21 mouse cellular contexts compared by ENCODE assay signal in the genomic region with DNA sequence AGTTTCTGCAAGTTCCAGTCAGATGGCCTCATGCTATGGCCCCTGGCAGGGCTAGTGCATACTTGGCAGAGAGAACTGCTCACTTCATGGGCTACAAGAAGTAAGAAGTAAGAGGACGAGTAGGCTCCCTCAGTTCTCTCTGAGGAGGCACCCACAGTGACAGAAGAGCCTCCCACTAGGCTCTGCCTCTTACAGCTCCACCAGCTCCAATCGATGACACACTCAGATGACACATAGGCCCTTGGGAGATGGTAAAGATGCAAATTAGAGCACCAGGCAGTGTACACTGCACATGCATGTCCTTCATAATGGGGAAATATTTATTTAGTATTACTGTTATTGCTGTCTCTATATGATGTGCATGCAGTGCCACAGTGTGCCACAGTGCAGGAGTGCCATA.
DNase-seq lines count a peak whose midpoint lies in the region; ATAC-seq lines count a peak whose summit lies in the region.
"Had no signal": no experiment of that assay in that cellular context is flagged by ENCODE, and none has a peak within 500 bp of the region (broad histone marks: within the 10 kb centered on the region; RNA-seq: fewer than 3 reads in every experiment).

No protein-coding gene starts in this region.

- no peak overlapping the region for H3K4me3 ChIP-seq in midbrain, embryonic 15.5 days
- no peak overlapping the region for H3K4me3 ChIP-seq in midbrain, embryonic 14.5 days (replicated peaks; ENCODE audit: low read depth, low read length)
- H3K4me3 ChIP-seq: embryonic facial prominence, embryonic 13.5 days; forebrain, embryonic 13.5 days; heart, embryonic 10.5 days; hindbrain, embryonic 12.5 days; intestine, embryonic 15.5 days had no signal

- DNase-seq in frontal cortex, adult 2 months (ENCODE audit: extremely low spot score in 1 of 2, low spot score in 1 of 2) = no peak
- peak; percentile 31 for DNase-seq in NIH3T3 (ENCODE audit: low read depth)
- no peak for DNase-seq in midbrain, embryonic 14.5 days
- DNase-seq in lung, postnatal 4 days = no peak
- DNase-seq: adrenal gland, postnatal 10 days; cerebellum, adult 18-20 months; cerebellum, adult 9-11 months; cerebellum, postnatal 36 days; gastrocnemius, postnatal 10 days; heart, adult 18-20 months; heart, postnatal 10 days; heart, postnatal 4 days had no signal

- ATAC-seq in frontal cortex, adult (ENCODE audit: low TSS enrichment) = peak; percentile 58
- ATAC-seq in megakaryocyte-erythroid progenitor cell, adult 5-6 weeks (replicated peaks; ENCODE audit: low FRiP score, low TSS enrichment, poor library complexity, severe bottlenecking) = 0 out of 2 replicates have a peak, but pooled peaks have one; percentile 35
- ATAC-seq in midbrain, embryonic 15.5 days (replicated peaks) = no peak
- ATAC-seq in midbrain, embryonic 14.5 days (ENCODE audit: low FRiP score, low TSS enrichment) = no peak
- ATAC-seq: forebrain, embryonic 13.5 days; intestine, embryonic 15.5 days had no signal

- no peak overlapping the region for H3K9ac ChIP-seq in midbrain, embryonic 15.5 days
- no peak overlapping the region for H3K9ac ChIP-seq in midbrain, embryonic 14.5 days (replicated peaks; ENCODE audit: low read length)
- H3K9ac ChIP-seq: embryonic facial prominence, embryonic 13.5 days; forebrain, embryonic 13.5 days; hindbrain, embryonic 12.5 days; intestine, embryonic 15.5 days had no signal

- WGBS in midbrain, embryonic 15.5 days = 79% methylated on average over 2 of the region's 2 CpGs
- WGBS in midbrain, embryonic 14.5 days = 73% methylated on average over 2 of the region's 2 CpGs

- peaks cover 21% of the 10 kb centered on the region for H3K4me1 ChIP-seq in midbrain, embryonic 15.5 days
- peaks cover 20% of the 10 kb centered on the region for H3K4me1 ChIP-seq in midbrain, embryonic 14.5 days (ENCODE audit: control insufficient read depth, insufficient read depth, low read length)

- no peaks in the 10 kb centered on the region for H3K9me3 ChIP-seq in midbrain, embryonic 15.5 days
- no peaks in the 10 kb centered on the region for H3K9me3 ChIP-seq in midbrain, embryonic 14.5 days (ENCODE audit: control insufficient read depth, low read length)
- H3K9me3 ChIP-seq: embryonic facial prominence, embryonic 13.5 days; forebrain, embryonic 13.5 days; G1E; heart, embryonic 10.5 days; hindbrain, embryonic 12.5 days; intestine, embryonic 15.5 days had no signal

- H3K27ac ChIP-seq in midbrain, embryonic 15.5 days = no peak overlapping the region
- H3K27ac ChIP-seq in midbrain, embryonic 14.5 days (replicated peaks; ENCODE audit: low read depth, low read length) = no peak overlapping the region
- H3K27ac ChIP-seq: embryonic facial prominence, embryonic 13.5 days; forebrain, embryonic 13.5 days; heart, embryonic 10.5 days; hindbrain, embryonic 12.5 days; intestine, embryonic 15.5 days had no signal

- H3K4me2 ChIP-seq in midbrain, embryonic 15.5 days = no peak overlapping the region
- no peak overlapping the region for H3K4me2 ChIP-seq in midbrain, embryonic 14.5 days (ENCODE audit: low read length)
- H3K4me2 ChIP-seq: embryonic facial prominence, embryonic 13.5 days; forebrain, embryonic 13.5 days; hindbrain, embryonic 12.5 days; intestine, embryonic 15.5 days had no signal

- no peaks in the 10 kb centered on the region for H3K27me3 ChIP-seq in midbrain, embryonic 15.5 days (replicated peaks)
- no peaks in the 10 kb centered on the region for H3K27me3 ChIP-seq in midbrain, embryonic 14.5 days (ENCODE audit: control insufficient read depth, insufficient read depth, low read length)
- H3K27me3 ChIP-seq: embryonic facial prominence, embryonic 13.5 days; forebrain, embryonic 13.5 days; intestine, embryonic 15.5 days had no signal

- no peaks in the 10 kb centered on the region for H3K36me3 ChIP-seq in midbrain, embryonic 15.5 days (replicated peaks)
- H3K36me3 ChIP-seq in midbrain, embryonic 14.5 days (ENCODE audit: control insufficient read depth, insufficient read depth, low read length) = no peaks in the 10 kb centered on the region
- H3K36me3 ChIP-seq: embryonic facial prominence, embryonic 13.5 days; G1E; heart, embryonic 10.5 days; hindbrain, embryonic 12.5 days; intestine, embryonic 15.5 days had no signal

Comparison
In these comparisons a context has a peak if more than half of its experiments do, and no peak if none do; other contexts are left out.
1. ATAC-seq: peak in frontal cortex, adult (single experiment) and megakaryocyte-erythroid progenitor cell, adult 5-6 weeks (single experiment); none in midbrain, embryonic 15.5 days (single experiment) and midbrain, embryonic 14.5 days (single experiment).